Mouse (Mus musculus) liver, embryonic 14.5 days (tissue): ENCODE measurements at regions not wholly inside any gene's neighbourhood (a gene's known extent, or its start where the extent isn't known, plus 50 kb on each side); places are given as distances from the start of the nearest gene placed in this dataset.

ENCODE experiments used
- CTCF ChIP-seq: IDR thresholded peaks from 2 replicates; pipeline ENCODE4 v1.5.1; 2016; ENCODE audit warnings: antibody characterized with exemption, low read depth, control low read depth
- EP300 ChIP-seq: IDR thresholded peaks from 2 replicates; pipeline ENCODE4 v1.6.1; 2016; ENCODE audit warnings: antibody characterized with exemption, low read depth

DNA sequence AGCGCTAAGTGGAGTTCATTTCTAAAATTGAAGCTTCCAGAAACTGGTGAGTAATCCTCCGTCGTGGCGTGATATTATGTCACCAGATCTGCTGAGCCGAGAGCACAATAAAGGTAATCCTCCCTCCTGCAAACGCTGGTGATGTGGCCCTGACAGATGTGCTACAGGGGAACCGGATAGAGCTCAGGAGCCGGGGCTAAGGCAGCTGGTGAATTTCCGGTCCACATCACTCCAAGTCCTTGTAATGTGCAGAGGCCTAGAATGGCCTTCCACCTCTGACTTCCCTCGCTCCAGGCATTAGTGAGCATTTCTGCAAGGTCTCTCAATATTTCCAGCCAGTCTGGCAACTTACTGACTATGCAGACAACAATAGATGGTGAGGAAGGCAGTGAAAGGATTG, 439.7 kb upstream of the Atp11b start:
- TF ChIP-seq CTCF (no peak), EP300 (no peak)
